Mouse (Mus musculus): ENCODE measurements around the gene Ffar1. TPM values are rescaled to one million over a fixed set of nuclear protein-coding genes. Genes with fewer than 3 reads are reported as not detected.
"Not testable (repeated sequence)": the region's sequence is repeated elsewhere in the genome, so short reads cannot be mapped to it uniquely, and the experiment has no call there.

The Ffar1 gene
- polyA plus RNA-seq, 1 experiment from 2014 or later: not detected

- 82% methylated on average over 2 of the region's 2 CpGs for WGBS
- no peaks in the 10 kb centered on the region for H3K36me3 ChIP-seq
- H3K9me3 ChIP-seq: no peaks in the 10 kb centered on the region
- H3K27ac ChIP-seq (replicated peaks): no peak overlapping the region
- no peak for ATAC-seq (ENCODE audit: low FRiP score, low read depth)
- peaks cover 5% of the 10 kb centered on the region; the same call in 1 of the 2 replicates for H3K4me1 ChIP-seq (replicated peaks)
- no peak overlapping the region for H3K4me3 ChIP-seq
- H3K4me2 ChIP-seq: no peak overlapping the region
- H3K27me3 ChIP-seq: no peaks in the 10 kb centered on the region
- H3K9ac ChIP-seq: no peak overlapping the region
Measured at GRCm38 (mm10) chr7:30846505-30847053, 14.8 kb downstream of the Ffar1 start.

GRCm38 (mm10) chr7:30844676-30845297, 16.6 kb downstream of the Ffar1 start:
- ATAC-seq (ENCODE audit: low FRiP score, low read depth): peak; percentile 51; the same call in 1 of the 2 replicates
- Histone ChIP-seq H3K9ac (no peak overlapping the region), H3K36me3 (no peaks in the 10 kb centered on the region), H3K9me3 (no peaks in the 10 kb centered on the region), H3K27ac (replicated peaks) (no peak overlapping the region; the same call in 1 of the 2 replicates), H3K27me3 (no peaks in the 10 kb centered on the region), H3K4me3 (no peak overlapping the region), H3K4me2 (no peak overlapping the region), H3K4me1 (replicated peaks) (peaks cover 5% of the 10 kb centered on the region; the same call in 1 of the 2 replicates)
- 27% methylated on average over 7 of the region's 7 CpGs for WGBS

- H3K4me2 ChIP-seq: no peak overlapping the region
- no peak overlapping the region for H3K4me3 ChIP-seq
- no peak for ATAC-seq (ENCODE audit: low FRiP score, low read depth)
- H3K36me3 ChIP-seq: no peaks in the 10 kb centered on the region
- H3K27ac ChIP-seq (replicated peaks): no peak overlapping the region
- H3K4me1 ChIP-seq (replicated peaks): peaks cover 5% of the 10 kb centered on the region; the same call in 1 of the 2 replicates
- 85% methylated on average over 5 of the region's 5 CpGs for WGBS
- no peaks in the 10 kb centered on the region for H3K9me3 ChIP-seq
- H3K27me3 ChIP-seq: no peaks in the 10 kb centered on the region
- H3K9ac ChIP-seq: no peak overlapping the region
Measured at GRCm38 (mm10) chr7:30842092-30842491, 19.3 kb downstream of the Ffar1 start.

GRCm38 (mm10) chr7:30841379-30841778, 20.0 kb downstream of the Ffar1 start:
- no peak overlapping the region for H3K4me3 ChIP-seq
- no peaks in the 10 kb centered on the region for H3K36me3 ChIP-seq
- peaks cover 5% of the 10 kb centered on the region; the same call in 1 of the 2 replicates for H3K4me1 ChIP-seq (replicated peaks)
- WGBS: 88% methylated on average over 4 of the region's 4 CpGs
- no peaks in the 10 kb centered on the region for H3K27me3 ChIP-seq
- ATAC-seq (ENCODE audit: low FRiP score, low read depth): no peak
- no peaks in the 10 kb centered on the region for H3K9me3 ChIP-seq
- H3K27ac ChIP-seq (replicated peaks): no peak overlapping the region
- H3K4me2 ChIP-seq: no peak overlapping the region
- H3K9ac ChIP-seq: no peak overlapping the region

GRCm38 (mm10) chr7:30840306-30840705, 21.1 kb downstream of the Ffar1 start:
- Histone ChIP-seq H3K36me3 (no peaks in the 10 kb centered on the region), H3K4me2 (no peak overlapping the region), H3K4me1 (replicated peaks) (peaks cover 5% of the 10 kb centered on the region; the same call in 1 of the 2 replicates), H3K27me3 (no peaks in the 10 kb centered on the region), H3K9me3 (no peaks in the 10 kb centered on the region), H3K27ac (replicated peaks) (no peak overlapping the region), H3K9ac (no peak overlapping the region), H3K4me3 (no peak overlapping the region)
- no peak for ATAC-seq (ENCODE audit: low FRiP score, low read depth)
- 75% methylated on average over 3 of the region's 3 CpGs for WGBS

GRCm38 (mm10) chr7:30837277-30837676, 24.1 kb downstream of the Ffar1 start:
- Histone ChIP-seq H3K27ac (replicated peaks) (no peak overlapping the region), H3K36me3 (no peaks in the 10 kb centered on the region), H3K4me2 (no peak overlapping the region), H3K4me1 (replicated peaks) (no peaks in the 10 kb centered on the region), H3K27me3 (no peaks in the 10 kb centered on the region), H3K4me3 (no peak overlapping the region), H3K9ac (no peak overlapping the region), H3K9me3 (no peaks in the 10 kb centered on the region)
- ATAC-seq (ENCODE audit: low FRiP score, low read depth): no peak

- not testable (repeated sequence) for H3K9ac ChIP-seq; H3K36me3 ChIP-seq; H3K27me3 ChIP-seq; H3K4me1 ChIP-seq (replicated peaks); H3K27ac ChIP-seq (replicated peaks); ATAC-seq (ENCODE audit: low FRiP score, low read depth); H3K4me3 ChIP-seq; H3K9me3 ChIP-seq; H3K4me2 ChIP-seq
- WGBS: 58% methylated on average over 7 of the region's 11 CpGs
Measured at GRCm38 (mm10) chr7:30832684-30833083, 28.7 kb downstream of the Ffar1 start.

- Histone ChIP-seq H3K4me1 (replicated peaks) (no peaks in the 10 kb centered on the region), H3K4me3 (no peak overlapping the region), H3K9me3 (no peaks in the 10 kb centered on the region), H3K36me3 (no peaks in the 10 kb centered on the region), H3K9ac (no peak overlapping the region), H3K27me3 (no peaks in the 10 kb centered on the region), H3K27ac (replicated peaks) (no peak overlapping the region), H3K4me2 (no peak overlapping the region)
- 83% methylated on average over 16 of the region's 17 CpGs for WGBS
- ATAC-seq (ENCODE audit: low FRiP score, low read depth): no peak
Measured at GRCm38 (mm10) chr7:30832261-30832660, 29.1 kb downstream of the Ffar1 start.

- no peaks in the 10 kb centered on the region for H3K27me3 ChIP-seq
- ATAC-seq (ENCODE audit: low FRiP score, low read depth): no peak
- 68% methylated on average over 3 of the region's 3 CpGs for WGBS
- no peak overlapping the region for H3K9ac ChIP-seq
- H3K4me2 ChIP-seq: no peak overlapping the region
- no peaks in the 10 kb centered on the region for H3K4me1 ChIP-seq (replicated peaks)
- no peak overlapping the region for H3K4me3 ChIP-seq
- no peak overlapping the region for H3K27ac ChIP-seq (replicated peaks)
- H3K36me3 ChIP-seq: no peaks in the 10 kb centered on the region
- no peaks in the 10 kb centered on the region for H3K9me3 ChIP-seq
Measured at GRCm38 (mm10) chr7:30829428-30829827, 31.9 kb downstream of the Ffar1 start.

GRCm38 (mm10) chr7:30828871-30829270, 32.5 kb downstream of the Ffar1 start:
- not testable (repeated sequence) for H3K4me2 ChIP-seq; H3K27me3 ChIP-seq; ATAC-seq (ENCODE audit: low FRiP score, low read depth)

GRCm38 (mm10) chr7:30826660-30827059, 34.7 kb downstream of the Ffar1 start:
- WGBS: 93% methylated on average over 10 of the region's 10 CpGs
- H3K36me3 ChIP-seq: no peaks in the 10 kb centered on the region
- no peaks in the 10 kb centered on the region for H3K4me1 ChIP-seq (replicated peaks)
- no peak overlapping the region for H3K4me3 ChIP-seq
- H3K4me2 ChIP-seq: no peak overlapping the region
- no peaks in the 10 kb centered on the region for H3K27me3 ChIP-seq
- no peak overlapping the region for H3K9ac ChIP-seq
- H3K9me3 ChIP-seq: no peaks in the 10 kb centered on the region
- ATAC-seq (ENCODE audit: low FRiP score, low read depth): no peak
- H3K27ac ChIP-seq (replicated peaks): no peak overlapping the region

More at GRCm38 (mm10) chr7:30828871-30829270, 32.5 kb downstream of the Ffar1 start:
- not testable (repeated sequence) for H3K4me3 ChIP-seq; H3K27ac ChIP-seq (replicated peaks); H3K9ac ChIP-seq; H3K9me3 ChIP-seq; H3K4me1 ChIP-seq (replicated peaks); H3K36me3 ChIP-seq

GRCm38 (mm10) chr7:30824306-30824705, 37.1 kb downstream of the Ffar1 start:
- WGBS: 96% methylated on average over 3 of the region's 3 CpGs
- Histone ChIP-seq H3K9me3 (no peaks in the 10 kb centered on the region), H3K4me1 (replicated peaks) (no peaks in the 10 kb centered on the region), H3K27me3 (no peaks in the 10 kb centered on the region), H3K4me2 (no peak overlapping the region), H3K36me3 (no peaks in the 10 kb centered on the region), H3K9ac (no peak overlapping the region), H3K4me3 (no peak overlapping the region), H3K27ac (replicated peaks) (no peak overlapping the region)
- no peak for ATAC-seq (ENCODE audit: low FRiP score, low read depth)

- Histone ChIP-seq H3K4me1 (replicated peaks) (no peaks in the 10 kb centered on the region), H3K4me2 (no peak within 1 kb of the TSS), H3K27me3 (no peaks in the 10 kb centered on the region), H3K36me3 (no peaks in the 10 kb centered on the region), H3K9me3 (no peaks in the 10 kb centered on the region), H3K4me3 (no peak within 1 kb of the TSS), H3K9ac (no peak within 1 kb of the TSS), H3K27ac (replicated peaks) (no peak within 1 kb of the TSS)
- 93% methylated on average over 18 of the region's 18 CpGs for WGBS
- ATAC-seq (ENCODE audit: low FRiP score, low read depth): no peak
Measured at GRCm38 (mm10) chr7:30823675-30824074, 37.7 kb downstream of the Ffar1 start, which contains the start of gene Ffar2. TSS of gene Ffar2 (minus strand) at chr7:30823775.
